Mouse (Mus musculus): ENCODE measurements around the gene Bub3. TPM values are rescaled to one million over a fixed set of nuclear protein-coding genes. Genes with fewer than 3 reads are reported as not detected.

Gene Bub3
- 10 to 100 TPM; 56.0 to 64.3 TPM for total RNA-seq (2023)

GRCm38 (mm10) chr7:131559986-131560696 lies at the start of gene Bub3:
Gene Bub3, plus strand, starts transcription at chr7:131560222.

GRCm38 (mm10) chr7:131542115-131542871 lies 17.7 kb upstream of the Bub3 start, which contains the start of gene Hmx3:
Gene Hmx3, plus strand, starts transcription at chr7:131542867.

GRCm38 (mm10) chr7:131548473-131548872 lies 11.5 kb upstream of the Bub3 start, which contains the start of gene Hmx2:
Gene Hmx2, plus strand, starts transcription at chr7:131548773.

Other genes with a start within 250 kb of the Bub3 start
- not detected for gene Cuzd1, start 237.9 kb upstream of the Bub3 start, total RNA-seq (2023)
- not detected for gene Fam24b, start 230.7 kb upstream of the Bub3 start, total RNA-seq (2023)
- gene Fam24a, start 226.4 kb upstream of the Bub3 start, total RNA-seq (2023), result not detected
- gene 2310057M21Rik, start 197.5 kb upstream of the Bub3 start, total RNA-seq (2023), result 10 to 100 TPM; 14.9 to 20.0 TPM
- 10 to 100 TPM; 20.5 to 25.3 TPM for gene Pstk, start 189.1 kb upstream of the Bub3 start, total RNA-seq (2023)
- 10 to 100 TPM; 64.2 to 72.1 TPM for gene Ikzf5, start 149.7 kb upstream of the Bub3 start, total RNA-seq (2023)
- gene Acadsb, start 149.6 kb upstream of the Bub3 start, total RNA-seq (2023), result 10 to 100 TPM; 17.6 to 24.8 TPM
- gene Hmx3, start 17.4 kb upstream of the Bub3 start, total RNA-seq (2023), result not detected
- gene Hmx2, start 11.4 kb upstream of the Bub3 start, total RNA-seq (2023), result not detected

All from B cell, adult 67 days (primary cell).